ENCODE assay signal across 24 mouse cellular contexts in the genomic region with DNA sequence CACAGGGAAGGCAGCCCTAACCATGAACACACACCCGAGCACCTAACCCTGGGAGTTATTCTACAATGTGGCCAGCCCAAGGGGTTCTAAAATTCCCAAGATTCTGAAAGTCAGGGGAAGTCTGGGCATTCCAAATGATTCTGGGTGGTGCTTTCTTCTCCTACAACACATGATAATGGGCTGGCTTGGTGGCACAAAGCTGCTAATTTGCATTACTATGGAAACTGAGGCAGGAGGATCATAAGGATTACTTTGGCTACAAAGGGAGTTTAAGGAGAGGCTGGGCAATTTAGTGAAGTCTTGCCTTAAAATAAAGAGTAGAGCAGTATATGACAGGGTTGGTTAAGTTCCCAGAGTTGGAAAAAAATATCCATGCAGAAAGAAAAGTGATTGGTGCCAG. TPM values are rescaled to one million over a fixed set of nuclear protein-coding genes. Genes with fewer than 3 reads are reported as not detected.
"Had no signal": no experiment of that assay in that cellular context is flagged by ENCODE, and none has a peak within 500 bp of the region (broad histone marks: within the 10 kb centered on the region; RNA-seq: fewer than 3 reads in every experiment).

No protein-coding gene starts in this region.

- DNase-seq: gastrocnemius, adult 2 months; gastrocnemius, postnatal 10 days; gastrocnemius, postnatal 25 days; heart, postnatal 10 days; heart, postnatal 36 days; kidney, adult 11 months; kidney, adult 2 months; kidney, adult 9 months; kidney, postnatal 10 days; kidney, postnatal 25 days; kidney, postnatal 4 days; liver; liver, embryonic 13.5 days had no signal

RNA-seq across cellular contexts. Expression of a gene that starts 42.7 kb away (rescaled TPM):
- total RNA-seq: gastrocnemius, adult 2 months; gastrocnemius, postnatal 10 days; gastrocnemius, postnatal 25 days; gastrocnemius, postnatal 4 days; granulocyte monocyte progenitor cell, adult 5-6 weeks; heart, adult 8-10 months; heart, postnatal 10 days; heart, postnatal 36 days; hematopoietic stem cell, adult 5-6 weeks; hindbrain, postnatal 0 days; layer of hippocampus, adult 2 months; layer of hippocampus, postnatal 10 days; layer of hippocampus, postnatal 25 days; left cerebral cortex, adult 2 months; left cerebral cortex, postnatal 14 days; left cerebral cortex, postnatal 36 days had no signal
